Mouse (Mus musculus) kidney, adult 2 months (tissue): Measurements from ENCODE around the gene Thbs4. TPM values are rescaled to one million over a fixed set of nuclear protein-coding genes. Genes with fewer than 3 reads are reported as not detected.

Source experiments
- DNase-seq: peaks from one replicate; pipeline ENCODE4 v3.0.0; 2021
- H3K27ac ChIP-seq: fragments of 200-500 bp; 2 replicates; pipeline ENCODE4 v1.5.1; 2012; ENCODE audit warnings: low read depth, low read length, control low read depth, inconsistent platforms; ENCODE audit not compliant: insufficient read depth
- H3K27me3 ChIP-seq: fragments of 200-500 bp; replicated peaks from 2 replicates; pipeline ENCODE4 v1.6.1; 2012; ENCODE audit warnings: mild to moderate bottlenecking, moderate library complexity, low read length, inconsistent platforms; ENCODE audit not compliant: control insufficient read depth, insufficient read depth
- H3K36me3 ChIP-seq: fragments of 200-500 bp; 2 replicates; pipeline ENCODE4 v1.6.1; 2012; ENCODE audit warnings: mild to moderate bottlenecking, moderate library complexity, low read length, inconsistent platforms; ENCODE audit not compliant: control insufficient read depth, insufficient read depth
- H3K4me1 ChIP-seq: fragments of 200-500 bp; 2 replicates; pipeline ENCODE4 v1.6.1; 2011; ENCODE audit warnings: low read length; ENCODE audit not compliant: control insufficient read depth, insufficient read depth
- H3K4me3 ChIP-seq: fragments of 200-500 bp; 2 replicates; pipeline ENCODE4 v1.5.1; 2011; ENCODE audit warnings: mild to moderate bottlenecking, low read depth, low read length, control low read depth; ENCODE audit not compliant: insufficient read depth
- CTCF ChIP-seq: fragments of 200-500 bp; conservative IDR thresholded peaks from 2 replicates; pipeline ENCODE4 v1.5.1; 2011; ENCODE audit warnings: low read depth, mild to moderate bottlenecking, control low read depth, low read length, moderate library complexity, mixed read lengths; ENCODE audit not compliant: insufficient read depth, insufficient read length
- POLR2A ChIP-seq: fragments of 200-500 bp; IDR thresholded peaks from one replicate; pipeline ENCODE4 v1.6.1; 2011; ENCODE audit warnings: low read depth, low read length, control low read depth
- WGBS: fragments of 180-500 bp; shearing (Covaris S2); methylation state at CpG from one replicate; pipeline ENCODE4 v1.1.7; 2018; 5-methylcytosine and 5-hydroxymethylcytosine counted together
- polyA plus RNA-seq: library from polyadenylated mRNA; depleted of rRNA; stranded (reverse); fragments of >200 nt; gene quantifications from 2 replicates; pipeline ENCODE4 v1.2.3, GENCODE M21; 2012

The Thbs4 gene
- polyA plus RNA-seq, 1 experiment = 3.1 TPM

DNA sequence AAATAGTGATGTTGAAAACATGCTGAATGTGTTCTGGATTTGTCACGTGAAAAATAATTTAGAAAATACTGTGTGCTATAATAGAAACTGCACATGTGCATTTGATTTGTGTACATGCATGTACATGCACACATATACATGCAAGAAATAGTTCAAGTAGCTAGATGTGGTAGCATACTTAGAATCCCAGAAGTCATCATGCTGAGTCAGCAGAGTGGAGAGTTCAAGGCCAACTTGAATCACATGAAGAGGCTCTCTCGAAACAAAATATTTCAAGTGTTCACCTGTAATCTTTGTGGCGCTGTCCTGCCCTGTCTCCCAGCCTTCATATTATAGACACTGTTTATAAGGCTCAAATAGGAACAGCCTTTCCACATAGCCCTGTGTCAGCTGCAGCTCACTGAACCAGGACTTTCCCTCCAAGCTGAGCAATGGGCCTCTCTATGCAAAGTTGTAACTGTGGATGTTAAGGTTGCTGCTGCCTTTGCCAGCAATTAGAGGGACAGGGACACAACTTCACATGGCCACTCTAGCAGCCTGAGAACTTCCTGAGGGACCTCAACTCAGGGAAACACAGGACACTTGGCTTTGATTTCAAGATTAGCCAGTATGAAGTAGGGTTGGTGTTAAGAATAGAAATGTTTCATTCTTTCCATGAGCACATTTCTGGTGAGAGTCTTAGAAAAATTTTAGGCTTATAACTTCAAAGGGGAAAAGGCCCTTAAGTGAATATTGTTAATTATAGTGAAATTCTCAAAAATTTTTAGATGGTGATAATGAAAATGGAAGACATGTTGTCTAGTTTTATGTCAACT lies 76.6 kb downstream of the Thbs4 start:
- no peak overlapping the region for H3K27ac ChIP-seq
- DNase-seq = no peak
- 92% methylated on average over 3 of the region's 3 CpGs for WGBS
- no peak for TF ChIP-seq CTCF
- no peak for TF ChIP-seq POLR2A
- H3K27me3 ChIP-seq = no peaks in the 10 kb centered on the region; the same call in 1 of the 2 replicates
- no peaks in the 10 kb centered on the region for H3K4me1 ChIP-seq
- H3K4me3 ChIP-seq = no peak overlapping the region
- no peaks in the 10 kb centered on the region for H3K36me3 ChIP-seq

DNA sequence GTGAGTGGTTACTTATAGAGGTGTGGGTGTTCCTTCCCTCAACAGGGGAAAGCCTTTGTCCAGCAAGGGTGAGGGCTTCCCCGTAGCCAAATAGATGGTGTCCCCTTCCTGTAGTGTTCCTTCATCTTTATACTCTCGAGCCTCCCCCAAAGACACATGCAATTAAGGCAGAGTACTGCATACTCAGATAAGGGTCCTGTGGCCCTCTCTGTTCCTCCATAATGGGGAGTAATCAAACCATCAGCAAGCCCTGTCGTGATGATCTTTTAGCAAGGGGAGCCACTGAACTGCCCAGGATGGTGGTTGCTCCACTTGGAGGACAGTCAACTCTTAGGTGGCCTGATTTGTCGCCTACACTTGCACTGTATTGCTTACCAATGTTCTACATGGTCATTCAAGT lies 82.0 kb downstream of the Thbs4 start:
- H3K27ac ChIP-seq = no peak overlapping the region
- TF ChIP-seq CTCF (no peak), POLR2A (no peak)
- no peak overlapping the region for H3K4me3 ChIP-seq
- no peaks in the 10 kb centered on the region for H3K4me1 ChIP-seq
- no peaks in the 10 kb centered on the region for H3K36me3 ChIP-seq
- no peaks in the 10 kb centered on the region; the same call in 1 of the 2 replicates for H3K27me3 ChIP-seq
- no peak for DNase-seq
- WGBS = 91% methylated on average over 4 of the region's 4 CpGs

- H3K4me3 ChIP-seq = no peak overlapping the region
- no peaks in the 10 kb centered on the region for H3K36me3 ChIP-seq
- TF ChIP-seq CTCF (no peak), POLR2A (no peak)
- 94% methylated on average over 1 of the region's 1 CpGs for WGBS
- no peak overlapping the region for H3K27ac ChIP-seq
- H3K4me1 ChIP-seq = no peaks in the 10 kb centered on the region
- no peaks in the 10 kb centered on the region; the same call in 1 of the 2 replicates for H3K27me3 ChIP-seq
- DNase-seq = no peak
Measured at GRCm38 (mm10) chr13:92711821-92712220, 82.8 kb downstream of the Thbs4 start.

GRCm38 (mm10) chr13:92710361-92710760 lies 84.3 kb downstream of the Thbs4 start:
- Histone ChIP-seq H3K36me3 (no peaks in the 10 kb centered on the region), H3K27me3 (no peaks in the 10 kb centered on the region; the same call in 1 of the 2 replicates), H3K4me1 (no peaks in the 10 kb centered on the region), H3K27ac (no peak overlapping the region), H3K4me3 (no peak overlapping the region)
- no peak for TF ChIP-seq CTCF
- TF ChIP-seq POLR2A = no peak
- DNase-seq = no peak
- 76% methylated on average over 1 of the region's 1 CpGs for WGBS

- Histone ChIP-seq H3K4me3 (no peak overlapping the region), H3K36me3 (no peaks in the 10 kb centered on the region)
Measured at GRCm38 (mm10) chr13:92709535-92709934, 85.1 kb downstream of the Thbs4 start.

GRCm38 (mm10) chr13:92708466-92708865 lies 86.2 kb downstream of the Thbs4 start:
- H3K4me3 ChIP-seq = no peak overlapping the region
- TF ChIP-seq CTCF (no peak), POLR2A (no peak)
- DNase-seq = no peak
- no peaks in the 10 kb centered on the region for H3K27me3 ChIP-seq
- no peaks in the 10 kb centered on the region for H3K36me3 ChIP-seq
- H3K4me1 ChIP-seq = no peaks in the 10 kb centered on the region
- 94% methylated on average over 1 of the region's 1 CpGs for WGBS
- H3K27ac ChIP-seq = no peak overlapping the region

More at GRCm38 (mm10) chr13:92709535-92709934, 85.1 kb downstream of the Thbs4 start:
- 57% methylated on average over 3 of the region's 3 CpGs for WGBS
- Histone ChIP-seq H3K27me3 (no peaks in the 10 kb centered on the region; the same call in 1 of the 2 replicates), H3K27ac (no peak overlapping the region), H3K4me1 (no peaks in the 10 kb centered on the region)
- no peak for DNase-seq
- TF ChIP-seq POLR2A = no peak

DNA sequence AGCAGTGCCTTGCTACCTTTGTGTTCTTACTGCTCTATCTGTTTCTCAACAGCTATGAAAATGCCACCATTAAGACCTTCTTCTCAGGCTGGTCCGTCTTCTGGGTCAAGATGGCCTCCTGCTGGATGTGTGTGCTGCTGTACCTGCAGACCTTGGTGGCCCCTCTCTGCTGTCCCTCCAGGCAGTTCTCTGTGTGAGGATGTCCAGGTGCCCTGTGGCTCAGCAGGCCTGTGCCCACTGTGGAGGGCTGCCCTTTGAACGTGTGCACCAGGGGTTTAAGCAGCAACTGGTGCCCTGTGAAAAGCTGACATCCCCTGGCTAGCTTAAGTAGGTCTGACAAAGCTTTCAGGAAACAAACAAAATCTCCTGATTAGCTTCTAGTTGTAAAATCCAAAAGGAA lies 86.7 kb downstream of the Thbs4 start:
- H3K27me3 ChIP-seq = no peaks in the 10 kb centered on the region
- H3K4me3 ChIP-seq = no peak overlapping the region
- H3K36me3 ChIP-seq = no peaks in the 10 kb centered on the region
- WGBS = 69% methylated on average over 2 of the region's 2 CpGs
- DNase-seq = no peak
- H3K27ac ChIP-seq = no peak overlapping the region
- no peaks in the 10 kb centered on the region for H3K4me1 ChIP-seq
- TF ChIP-seq CTCF (no peak), POLR2A (no peak)
